Comparison of ENCODE assay signal across 8 mouse cellular contexts in the genomic region with DNA sequence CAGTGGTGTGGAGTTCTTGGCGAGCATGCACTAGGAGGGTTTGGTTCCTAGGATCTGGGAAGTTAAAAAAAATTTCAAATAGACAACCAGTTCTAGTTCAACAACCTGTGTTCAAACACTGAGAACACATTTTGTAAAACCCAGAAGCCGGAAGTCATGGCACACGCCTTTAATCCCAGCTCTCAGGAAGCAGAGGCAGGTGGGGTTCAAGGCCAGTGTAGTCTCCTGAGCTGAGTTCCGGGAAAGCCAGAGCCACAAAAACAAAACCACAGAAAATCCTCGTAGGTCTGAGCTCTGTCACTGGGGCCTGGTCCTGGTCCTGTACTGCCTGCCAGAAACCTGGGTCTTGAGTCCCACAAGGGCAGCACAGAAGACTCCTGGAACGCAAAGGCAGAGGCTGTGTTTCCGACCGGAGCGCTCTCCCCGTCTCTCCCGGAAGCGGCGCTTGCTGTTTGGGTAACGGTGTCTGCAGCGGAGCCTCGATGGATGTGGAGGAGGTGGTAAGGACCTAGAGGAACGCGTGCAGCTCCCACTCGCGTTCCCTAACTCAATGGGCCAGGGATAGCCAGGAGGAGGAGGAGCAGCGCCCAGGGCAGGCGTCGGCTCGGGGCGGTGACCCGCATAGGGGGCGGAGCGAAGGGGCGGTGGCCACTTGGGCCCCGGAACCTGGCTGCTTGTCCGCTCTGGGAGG. TPM values are rescaled to one million over a fixed set of nuclear protein-coding genes. Genes with fewer than 3 reads are reported as not detected.
DNase-seq lines count a peak whose midpoint lies in the region; ATAC-seq and TF ChIP-seq lines count a peak whose summit lies in the region.

TSS of gene Taf1b (plus strand) at position 210 of the 691 bp plus-strand sequence.

- peak; percentile 51; the same call in 1 of the 2 replicates for TF ChIP-seq POLR2A in bone marrow, adult 2 months (IDR thresholded peaks at IDR 0.05; ENCODE audit: borderline replicate concordance, control insufficient read depth, low read depth, low read length)

- DNase-seq in 416B (ENCODE audit: low read depth) (peak; percentile 94), liver (peak; percentile 86)
- DNase-seq in heart, embryonic 10.5 days (ENCODE audit: low spot score): peak; percentile 92
- DNase-seq in spleen, postnatal 4 days (ENCODE audit: low spot score in 2 of 2): peak; percentile 79 to 92

- H3K9me3 ChIP-seq in embryonic facial prominence, embryonic 15.5 days (replicated peaks): no peaks in the 10 kb centered on the region
- no peaks in the 10 kb centered on the region for H3K9me3 ChIP-seq in heart, embryonic 10.5 days
- no peaks in the 10 kb centered on the region for H3K9me3 ChIP-seq in kidney, embryonic 15.5 days (replicated peaks)

- no peak for TF ChIP-seq CTCF in bone marrow, adult 2 months (IDR thresholded peaks at IDR 0.05; ENCODE audit: control insufficient read depth, insufficient read depth, low read length)

- peak; percentile 82 for ATAC-seq in embryonic facial prominence, embryonic 15.5 days (ENCODE audit: insufficient number of reproducible peaks, low FRiP score, low TSS enrichment, low read depth)
- peak; percentile 94 for ATAC-seq in kidney, embryonic 15.5 days (replicated peaks; ENCODE audit: low FRiP score)
- peak; percentile 84 for ATAC-seq in monocyte, adult 5-6 weeks (replicated peaks; ENCODE audit: insufficient number of reproducible peaks, low FRiP score, low TSS enrichment, poor library complexity, severe bottlenecking)

- peak within 1 kb of the TSS; percentile 64 for H3K9ac ChIP-seq in embryonic facial prominence, embryonic 15.5 days
- H3K9ac ChIP-seq in kidney, embryonic 15.5 days: peak within 1 kb of the TSS; percentile 59

- peak within 1 kb of the TSS; percentile 92 for H3K4me3 ChIP-seq in bone marrow, adult 2 months (replicated peaks; ENCODE audit: control insufficient read depth, low read depth, low read length)
- H3K4me3 ChIP-seq in embryonic facial prominence, embryonic 15.5 days (replicated peaks): peak within 1 kb of the TSS; percentile 75
- H3K4me3 ChIP-seq in heart, embryonic 10.5 days: peak within 1 kb of the TSS; percentile 75
- H3K4me3 ChIP-seq in kidney, embryonic 15.5 days (replicated peaks): peak within 1 kb of the TSS; percentile 84

- no peaks in the 10 kb centered on the region; the same call in 1 of the 2 replicates for H3K4me1 ChIP-seq in bone marrow, adult 2 months (ENCODE audit: control insufficient read depth, insufficient read depth, low read length)
- H3K4me1 ChIP-seq in embryonic facial prominence, embryonic 15.5 days: peaks cover 4% of the 10 kb centered on the region; the same call in 1 of the 2 replicates
- peaks cover 1% of the 10 kb centered on the region; the same call in 1 of the 2 replicates for H3K4me1 ChIP-seq in heart, embryonic 10.5 days
- H3K4me1 ChIP-seq in kidney, embryonic 15.5 days: peaks cover 4% of the 10 kb centered on the region; the same call in 1 of the 2 replicates

- peak within 1 kb of the TSS; percentile 56 for H3K4me2 ChIP-seq in embryonic facial prominence, embryonic 15.5 days (replicated peaks)
- H3K4me2 ChIP-seq in kidney, embryonic 15.5 days: peak within 1 kb of the TSS; percentile 62

- peak within 1 kb of the TSS; percentile 67 for H3K27ac ChIP-seq in bone marrow, adult 2 months (ENCODE audit: control insufficient read depth, insufficient read depth, low read depth, low read length, poor library complexity)
- H3K27ac ChIP-seq in embryonic facial prominence, embryonic 15.5 days (replicated peaks): peak within 1 kb of the TSS; percentile 72
- H3K27ac ChIP-seq in heart, embryonic 10.5 days: peak within 1 kb of the TSS; percentile 93
- H3K27ac ChIP-seq in kidney, embryonic 15.5 days: peak within 1 kb of the TSS; percentile 84

- no peaks in the 10 kb centered on the region for H3K27me3 ChIP-seq in embryonic facial prominence, embryonic 15.5 days
- no peaks in the 10 kb centered on the region for H3K27me3 ChIP-seq in heart, embryonic 10.5 days (ENCODE audit: insufficient read depth, poor library complexity, severe bottlenecking)
- H3K27me3 ChIP-seq in kidney, embryonic 15.5 days: no peaks in the 10 kb centered on the region

- no peaks in the 10 kb centered on the region for H3K36me3 ChIP-seq in embryonic facial prominence, embryonic 15.5 days
- peaks cover 2% of the 10 kb centered on the region for H3K36me3 ChIP-seq in heart, embryonic 10.5 days
- H3K36me3 ChIP-seq in kidney, embryonic 15.5 days: 0 out of 2 replicates have a peak, but pooled peaks cover 3% of the 10 kb centered on the region

- WGBS in bone marrow, adult 2 months: 4% methylated on average over 31 of the region's 31 CpGs
- 8% methylated on average over 31 of the region's 31 CpGs for WGBS in embryonic facial prominence, embryonic 15.5 days
- WGBS in heart, embryonic 10.5 days: 9% methylated on average over 31 of the region's 31 CpGs
- 9% methylated on average over 30 of the region's 31 CpGs for WGBS in kidney, embryonic 15.5 days

RNA-seq across cellular contexts. Expression of gene Taf1b, which starts in this region (rescaled TPM):
- 4.8 and 8.4 TPM in 2 replicates for polyA plus RNA-seq in bone marrow, adult 2 months (2011; ENCODE audit: insufficient read depth, insufficient read length, low replicate concordance, missing spikeins)
- 25.3 and 25.8 TPM in 2 replicates for polyA plus RNA-seq in embryonic facial prominence, embryonic 15.5 days (2015; fragmentation: Nextera tagmentation; extraction: Ambion mirVana)
- 28.9 and 29.1 TPM in 2 replicates for polyA plus RNA-seq in heart, embryonic 10.5 days (2016; fragmentation: Nextera tagmentation; extraction: Ambion mirVana)
- polyA plus RNA-seq in kidney, embryonic 15.5 days (2015; fragmentation: Nextera tagmentation; extraction: Ambion mirVana): 31.0 and 32.6 TPM in 2 replicates
- 44.6 to 78.9 TPM (median 57.4 TPM) in 3 replicates for total RNA-seq in monocyte, adult 5-6 weeks (2017)

Comparison
In these comparisons a context has a peak if more than half of its experiments do, and no peak if none do; other contexts are left out.
1. Peak in every context shown above with its lines: DNase-seq, ATAC-seq, H3K4me3 ChIP-seq and H3K27ac ChIP-seq.